Mouse (Mus musculus): ENCODE data around the gene Bst1.

DNA sequence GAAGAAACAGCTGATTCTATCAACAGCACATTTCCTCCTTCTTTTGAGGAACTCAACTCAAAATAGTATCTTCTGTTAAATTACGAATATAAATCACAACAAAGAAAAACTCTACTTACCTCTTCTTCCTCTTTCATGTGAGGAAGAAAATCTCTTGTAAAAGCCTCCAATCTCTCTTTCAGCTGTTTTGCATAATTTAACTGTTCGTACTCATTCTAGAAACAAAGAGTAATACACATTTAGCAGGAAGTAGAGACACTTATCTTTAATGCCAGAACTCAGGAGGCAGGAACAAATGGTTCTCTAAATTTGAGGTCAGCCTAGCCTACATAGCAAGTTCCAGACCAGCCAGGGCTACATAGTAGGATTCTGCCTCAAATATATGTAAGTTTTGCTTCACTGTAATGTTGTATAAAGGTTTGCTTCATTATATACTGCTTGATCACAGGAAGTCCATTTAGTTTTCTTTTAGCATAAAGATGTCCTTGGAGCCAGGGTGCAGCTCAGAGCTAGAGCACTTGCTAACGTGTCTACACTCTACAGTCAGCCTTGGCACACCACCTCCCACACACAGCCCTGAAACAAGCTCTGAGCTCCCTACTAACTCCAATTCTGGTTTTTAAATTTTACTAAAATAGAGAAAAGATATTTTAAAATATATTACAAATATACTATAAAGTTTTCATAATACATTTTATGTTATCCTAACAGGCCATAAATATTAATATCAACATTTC, 47.9 kb upstream of the Bst1 start:
- no peak for TF ChIP-seq CTCF (IDR thresholded peaks at IDR 0.05; ENCODE audit: low read depth)
- TF ChIP-seq EP300 (IDR thresholded peaks at IDR 0.05; ENCODE audit: low read depth), result no peak

All from liver, postnatal 0 days (tissue).